ENCODE assay signal across 8 mouse cellular contexts in the genomic region with DNA sequence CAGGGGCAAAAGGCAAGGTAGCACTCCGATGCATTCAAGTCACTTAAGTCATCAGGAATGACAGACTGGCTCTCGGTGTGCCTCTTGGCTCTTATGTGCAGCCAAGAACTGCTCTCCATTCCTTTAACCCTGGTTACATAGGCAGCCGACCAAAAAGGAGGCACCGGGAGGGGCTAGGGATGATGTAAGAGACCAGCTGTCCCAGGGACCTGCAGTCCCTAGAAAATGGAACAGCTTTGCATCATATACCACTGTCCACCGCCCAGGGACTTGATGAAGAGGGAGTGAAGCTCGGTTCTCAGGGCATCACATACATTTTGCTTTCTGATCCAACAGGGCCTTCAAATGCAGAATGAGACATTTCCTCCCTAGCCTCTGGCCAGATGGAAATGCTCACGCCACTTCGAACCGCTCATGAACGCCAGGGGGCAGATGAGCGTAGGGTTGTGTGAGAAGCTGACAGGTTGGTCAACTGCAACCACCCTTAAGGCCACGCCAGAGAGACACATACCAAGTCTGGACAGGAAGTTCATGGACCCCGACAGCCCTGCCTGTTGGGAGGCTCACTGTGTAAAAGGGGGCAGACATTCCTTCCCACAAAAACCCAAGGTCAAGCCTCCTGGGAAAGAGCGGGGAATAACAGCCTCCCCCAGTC. TPM values are rescaled to one million over a fixed set of nuclear protein-coding genes. Genes with fewer than 3 reads are reported as not detected.
DNase-seq lines count a peak whose midpoint lies in the region; ATAC-seq lines count a peak whose summit lies in the region.

No protein-coding gene starts in this region.

- H3K9me3 ChIP-seq in intestine, embryonic 14.5 days (ENCODE audit: control insufficient read depth, low read length), result no peaks in the 10 kb centered on the region

- DNase-seq in adrenal gland, adult 18-20 months (ENCODE audit: low spot score in 2 of 2), result peak; percentile 69 to 77
- DNase-seq in cerebellum, postnatal 25 days, result peak; percentile 63 to 77
- peak; percentile 86 for DNase-seq in gastrocnemius, postnatal 14 days
- peak; percentile 89 for DNase-seq in intestine, embryonic 14.5 days (ENCODE audit: low spot score)
- peak; percentile 60 to 75 for DNase-seq in left cerebral cortex, postnatal 36 days (ENCODE audit: low spot score in 2 of 2)
- peak; percentile 82 for DNase-seq in mesoderm, embryonic 11.5 days (ENCODE audit: low read depth, low spot score)
- peak; percentile 71 for DNase-seq in right cerebral cortex, postnatal 25 days
- no peak for DNase-seq in T-cell, adult 2 months (ENCODE audit: low spot score)

- H3K4me2 ChIP-seq in intestine, embryonic 14.5 days (ENCODE audit: low read length), result no peak overlapping the region

- H3K4me1 ChIP-seq in intestine, embryonic 14.5 days (replicated peaks; ENCODE audit: control insufficient read depth, insufficient read depth, low read length), result peaks cover 13% of the 10 kb centered on the region

- 0 out of 2 replicates have a peak overlapping the region, but pooled peaks have one; percentile 16 for H3K27ac ChIP-seq in intestine, embryonic 14.5 days (ENCODE audit: low read depth)

- H3K27me3 ChIP-seq in intestine, embryonic 14.5 days (replicated peaks; ENCODE audit: control insufficient read depth, insufficient read depth, low read length), result no peaks in the 10 kb centered on the region

- intact Hi-C loops in gastrocnemius, postnatal 14 days (cut with DNase I; ENCODE audit: low total_unique reads), result loop anchor here (2.0 kb wide), 1 partner anchor 38 kb away; a partner anchor contains a TSS
- intact Hi-C loops in left cerebral cortex, postnatal 36 days (cut with DNase I), result loop anchor here (2.0 kb wide), 1 partner anchor 38 kb away; a partner anchor contains a TSS

- H3K36me3 ChIP-seq in intestine, embryonic 14.5 days (ENCODE audit: control insufficient read depth, insufficient read depth, low read length), result 0 out of 2 replicates have a peak, but pooled peaks cover 3% of the 10 kb centered on the region

- peak; percentile 58 for ATAC-seq in intestine, embryonic 14.5 days (replicated peaks; ENCODE audit: low FRiP score, low TSS enrichment, low read depth)

- no peak overlapping the region for H3K9ac ChIP-seq in intestine, embryonic 14.5 days (ENCODE audit: low read length)

- no peak overlapping the region for H3K4me3 ChIP-seq in intestine, embryonic 14.5 days (ENCODE audit: low read depth, low read length)

- 23% methylated on average over 14 of the region's 14 CpGs for WGBS in intestine, embryonic 14.5 days

RNA-seq across cellular contexts. Expression of a gene that starts 25.8 kb away (rescaled TPM):
- total RNA-seq in adrenal gland, adult 18-20 months (2021), result 1 to 10 TPM; 2.1 to 2.8 TPM
- under 1 TPM in 1 of 2 experiments, not detected in 1; 0.08 TPM for total RNA-seq in gastrocnemius, postnatal 14 days (2021)
- 26.0 and 26.3 TPM in 2 replicates for polyA plus RNA-seq in intestine, embryonic 14.5 days (2014; fragmentation: Nextera tagmentation; extraction: Ambion mirVana)
- total RNA-seq in left cerebral cortex, postnatal 36 days (2021), result 10 to 100 TPM; 17.1 to 18.9 TPM

RNA-seq across cellular contexts. Expression of a gene that starts 38.4 kb away (rescaled TPM):
- total RNA-seq in adrenal gland, adult 18-20 months (2021), result 10 to 100 TPM in 1 of 2 experiments, 1 to 10 TPM in 1; 6.2 to 12.5 TPM
- total RNA-seq in gastrocnemius, postnatal 14 days (2021), result 1 to 10 TPM; 6.3 to 7.3 TPM
- polyA plus RNA-seq in intestine, embryonic 14.5 days (2014; fragmentation: Nextera tagmentation; extraction: Ambion mirVana), result 4.2 and 4.7 TPM in 2 replicates
- total RNA-seq in left cerebral cortex, postnatal 36 days (2021), result 10 to 100 TPM; 92.4 to 94.3 TPM

Comparison
In these comparisons a context has a peak if more than half of its experiments do, and no peak if none do; other contexts are left out.
1. RNA of a gene that starts 25.8 kb away (total RNA-seq): 17.1 to 18.9 TPM in left cerebral cortex, postnatal 36 days; 2.1 to 2.8 TPM in adrenal gland, adult 18-20 months and 0.08 TPM in gastrocnemius, postnatal 14 days; every median in the first group is over 4 times any median in the second.
2. RNA of a gene that starts 38.4 kb away (total RNA-seq): 92.4 to 94.3 TPM in left cerebral cortex, postnatal 36 days; 6.2 to 12.5 TPM in adrenal gland, adult 18-20 months and 6.3 to 7.3 TPM in gastrocnemius, postnatal 14 days; every median in the first group is over 4 times any median in the second.